Mouse (Mus musculus) forebrain, embryonic 12.5 days (tissue): ENCODE measurements around the gene Serping1. TPM values are rescaled to one million over a fixed set of nuclear protein-coding genes. Genes with fewer than 3 reads are reported as not detected.
"Not testable (repeated sequence)": the region's sequence is repeated elsewhere in the genome, so short reads cannot be mapped to it uniquely, and the experiment has no call there.

Source experiments
- ATAC-seq: fragments of 200-750 bp; cut with Nextera tagmentation; 2 replicates; pipeline ENCODE4 v1.8.0; 2017; ENCODE audit warnings: moderate TSS enrichment; ENCODE audit not compliant: low FRiP score
- H3K27ac ChIP-seq: fragments of 300-500 bp; sonication (generic); 2 replicates; pipeline ENCODE4 v1.5.1; 2016; ENCODE audit warnings: mild to moderate bottlenecking
- H3K27me3 ChIP-seq: fragments of 300-500 bp; sonication (generic); 2 replicates; pipeline ENCODE4 v1.6.1; 2016; ENCODE audit warnings: mild to moderate bottlenecking
- H3K36me3 ChIP-seq: fragments of 300-500 bp; sonication (generic); replicated peaks from 2 replicates; pipeline ENCODE4 v1.6.1; 2016; ENCODE audit warnings: mild to moderate bottlenecking
- H3K4me1 ChIP-seq: fragments of 300-500 bp; sonication (generic); 2 replicates; pipeline ENCODE4 v1.6.1; 2016
- H3K4me2 ChIP-seq: fragments of 300-500 bp; sonication (generic); 2 replicates; pipeline ENCODE4 v1.6.1; 2016; ENCODE audit warnings: mild to moderate bottlenecking, moderate library complexity
- H3K4me3 ChIP-seq: fragments of 300-500 bp; sonication (generic); replicated peaks from 2 replicates; pipeline ENCODE4 v1.5.1; 2016; ENCODE audit warnings: mild to moderate bottlenecking
- H3K9ac ChIP-seq: fragments of 300-500 bp; sonication (generic); 2 replicates; pipeline ENCODE4 v1.6.1; 2016; ENCODE audit warnings: mild to moderate bottlenecking
- H3K9me3 ChIP-seq: fragments of 300-500 bp; sonication (generic); 2 replicates; pipeline ENCODE4 v1.6.1; 2016
- WGBS: fragments of 180-500 bp; shearing (Covaris S2); methylation state at CpG from one replicate; pipeline ENCODE4 v1.1.7; 2016; 5-methylcytosine and 5-hydroxymethylcytosine counted together
- polyA plus RNA-seq: library from polyadenylated mRNA; unstranded; fragments of >200 nt; fragmentation: Nextera tagmentation; extraction: Ambion mirVana; gene quantifications from 2 replicates; pipeline ENCODE4 v1.2.1, GENCODE M21; 2016

Gene Serping1
- polyA plus RNA-seq, 1 experiment from 2014 or later: 30.3 TPM

- Histone ChIP-seq H3K9ac (peak overlapping the region; percentile 70), H3K9me3 (no peaks in the 10 kb centered on the region)
These were observed 39.8 kb downstream of the Serping1 start for GRCm38 (mm10) chr2:84735346-84735920.

DNA sequence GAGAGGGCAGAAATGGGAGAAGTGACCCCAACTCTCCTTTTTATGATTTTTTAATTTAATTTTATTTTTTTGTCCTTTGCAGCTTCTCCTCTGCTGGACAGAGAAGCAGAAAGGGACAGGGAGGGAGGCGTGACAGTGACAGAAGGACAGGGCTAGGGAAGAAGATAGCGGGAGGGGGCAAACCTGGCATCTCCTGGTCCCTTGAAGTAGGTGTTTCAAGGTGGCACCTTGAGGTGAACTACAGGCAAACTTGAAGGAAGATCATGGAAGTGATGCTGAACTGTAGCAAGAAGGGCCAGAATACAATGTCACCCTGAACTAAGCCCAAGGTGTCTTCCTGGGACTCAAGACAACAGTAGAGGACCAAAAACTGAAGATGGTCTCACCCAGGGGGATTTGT lies 40.3 kb downstream of the Serping1 start:
- Histone ChIP-seq H3K4me1 (peaks cover 64% of the 10 kb centered on the region), H3K36me3 (0 out of 2 replicates have a peak, but pooled peaks cover 2% of the 10 kb centered on the region), H3K9me3 (no peaks in the 10 kb centered on the region), H3K4me3 (peak overlapping the region; percentile 52), H3K27ac (peak overlapping the region; percentile 81), H3K27me3 (no peaks in the 10 kb centered on the region), H3K4me2 (peak overlapping the region; percentile 59), H3K9ac (peak overlapping the region; percentile 70)
- ATAC-seq: no peak
- WGBS: 3% methylated on average over 2 of the region's 2 CpGs

More at GRCm38 (mm10) chr2:84735346-84735920, 39.8 kb downstream of the Serping1 start:
- no peak for ATAC-seq
- H3K4me2 ChIP-seq: peak overlapping the region; percentile 59
- no peaks in the 10 kb centered on the region for H3K27me3 ChIP-seq
- H3K36me3 ChIP-seq: 0 out of 2 replicates have a peak, but pooled peaks cover 4% of the 10 kb centered on the region
- H3K4me1 ChIP-seq: peaks cover 69% of the 10 kb centered on the region
- WGBS: 17% methylated on average over 7 of the region's 7 CpGs
- peak overlapping the region; percentile 52 for H3K4me3 ChIP-seq
- H3K27ac ChIP-seq: peak overlapping the region; percentile 81

- peak; percentile 59 for ATAC-seq
- H3K9me3 ChIP-seq: no peaks in the 10 kb centered on the region
- peak overlapping the region; percentile 81 for H3K27ac ChIP-seq
- H3K27me3 ChIP-seq: no peaks in the 10 kb centered on the region
- H3K4me3 ChIP-seq: peak overlapping the region; percentile 52
- 0% methylated on average over 11 of the region's 11 CpGs for WGBS
- H3K9ac ChIP-seq: peak overlapping the region; percentile 70
- H3K36me3 ChIP-seq: no peaks in the 10 kb centered on the region
- peak overlapping the region; percentile 59 for H3K4me2 ChIP-seq
- peaks cover 59% of the 10 kb centered on the region for H3K4me1 ChIP-seq
These were observed 40.8 kb downstream of the Serping1 start for GRCm38 (mm10) chr2:84734351-84734864.

DNA sequence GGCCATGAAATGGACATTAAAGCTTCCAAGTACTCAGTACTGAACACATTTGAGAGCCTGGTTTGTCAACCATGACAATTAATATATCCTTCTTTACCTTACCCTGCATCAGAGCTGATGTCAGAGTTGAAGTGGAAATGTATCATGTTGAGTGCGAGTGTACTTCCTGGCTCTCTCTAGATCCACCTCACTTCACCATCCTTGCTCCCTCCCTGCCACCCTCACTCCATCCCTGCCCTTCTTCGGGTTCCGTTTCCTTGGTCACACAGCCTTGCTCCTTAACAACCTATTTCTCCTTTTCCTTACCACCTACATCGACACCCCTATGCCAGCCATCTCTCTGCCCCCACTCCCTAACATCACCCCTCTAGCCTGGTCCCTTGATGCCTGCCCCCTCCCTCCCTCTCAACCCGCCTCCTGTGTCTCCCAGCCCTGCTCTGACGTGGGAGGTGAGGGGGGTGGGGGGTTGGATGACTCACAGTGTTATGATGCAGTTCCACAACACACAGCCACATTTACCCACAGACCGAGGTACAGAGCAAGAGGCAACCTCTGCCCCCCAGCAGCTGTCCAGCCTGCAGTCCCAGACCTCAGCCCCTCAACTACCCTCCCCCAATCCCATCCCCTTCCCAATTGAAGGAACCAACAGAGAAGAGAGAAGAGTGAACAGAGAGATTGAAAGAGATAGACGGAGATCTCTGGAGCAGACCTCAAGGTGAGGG lies 41.5 kb downstream of the Serping1 start, which contains the start of gene Ypel4:
Ypel4 (plus strand) TSS at position 480 of the 722 bp plus-strand sequence.
- ATAC-seq: peak; percentile 63
- Histone ChIP-seq H3K36me3 (no peaks in the 10 kb centered on the region), H3K4me2 (peak within 1 kb of the TSS; percentile 59), H3K4me3 (peak within 1 kb of the TSS; percentile 52), H3K9ac (peak within 1 kb of the TSS; percentile 70), H3K27me3 (no peaks in the 10 kb centered on the region), H3K27ac (peak within 1 kb of the TSS; percentile 81), H3K9me3 (no peaks in the 10 kb centered on the region), H3K4me1 (peaks cover 52% of the 10 kb centered on the region)
- WGBS: under 1% methylated on average over 8 of the region's 8 CpGs

DNA sequence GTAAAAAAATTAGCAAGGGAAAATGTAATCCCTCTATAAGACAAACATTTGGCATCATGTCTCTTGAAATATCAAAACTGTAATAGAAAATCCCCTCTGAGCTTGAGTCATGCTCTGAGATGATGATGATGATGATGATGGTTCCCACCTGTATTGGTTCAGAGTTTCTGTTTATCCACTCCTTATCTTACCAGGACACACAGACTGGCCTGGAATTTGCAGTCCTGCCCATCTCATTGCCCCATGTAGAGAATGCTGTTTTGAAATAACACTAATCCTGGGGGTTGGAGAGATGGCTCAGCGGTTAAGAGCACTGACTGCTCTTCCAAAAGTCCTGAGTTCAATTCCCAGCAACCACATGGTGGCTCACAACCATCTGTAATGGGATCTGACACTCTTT lies 42.9 kb downstream of the Serping1 start:
- H3K9me3 ChIP-seq: no peaks in the 10 kb centered on the region
- H3K36me3 ChIP-seq: no peaks in the 10 kb centered on the region
- no peak overlapping the region for H3K9ac ChIP-seq
- H3K27ac ChIP-seq: no peak overlapping the region
- peaks cover 43% of the 10 kb centered on the region for H3K4me1 ChIP-seq
- no peaks in the 10 kb centered on the region for H3K27me3 ChIP-seq
- 92% methylated on average over 1 of the region's 1 CpGs for WGBS
- H3K4me2 ChIP-seq: no peak overlapping the region
- H3K4me3 ChIP-seq: no peak overlapping the region
- no peak for ATAC-seq

- Histone ChIP-seq H3K9ac (no peak overlapping the region), H3K27me3 (no peaks in the 10 kb centered on the region), H3K4me1 (peaks cover 36% of the 10 kb centered on the region), H3K4me2 (no peak overlapping the region), H3K9me3 (no peaks in the 10 kb centered on the region), H3K27ac (no peak overlapping the region), H3K36me3 (no peaks in the 10 kb centered on the region), H3K4me3 (no peak overlapping the region)
- ATAC-seq: no peak
- 88% methylated on average over 3 of the region's 3 CpGs for WGBS
These were observed 44.0 kb downstream of the Serping1 start for GRCm38 (mm10) chr2:84731206-84731605.

GRCm38 (mm10) chr2:84728191-84728590 lies 47.1 kb downstream of the Serping1 start:
- H3K9ac ChIP-seq, H3K9me3 ChIP-seq, H3K27ac ChIP-seq, H3K27me3 ChIP-seq, H3K4me3 ChIP-seq, ATAC-seq: not testable (repeated sequence)
- Histone ChIP-seq H3K4me1 (peaks cover 23% of the 10 kb centered on the region), H3K36me3 (peaks cover 22% of the 10 kb centered on the region), H3K4me2 (peak overlapping the region; percentile 68; the same call in 1 of the 2 replicates)
- 81% methylated on average over 5 of the region's 5 CpGs for WGBS

GRCm38 (mm10) chr2:84727172-84727858 lies 47.9 kb downstream of the Serping1 start, which contains the start of gene Clp1:
Clp1 (minus strand) TSS chr2:84727350.
- Histone ChIP-seq H3K4me3 (peak within 1 kb of the TSS; percentile 56), H3K9me3 (no peaks in the 10 kb centered on the region), H3K27me3 (no peaks in the 10 kb centered on the region), H3K27ac (peak within 1 kb of the TSS; percentile 89), H3K36me3 (peaks cover 25% of the 10 kb centered on the region), H3K9ac (peak within 1 kb of the TSS; percentile 61), H3K4me2 (peak within 1 kb of the TSS; percentile 68), H3K4me1 (peaks cover 22% of the 10 kb centered on the region)
- WGBS: under 1% methylated on average over 39 of the region's 39 CpGs
- ATAC-seq: peak; percentile 97

DNA sequence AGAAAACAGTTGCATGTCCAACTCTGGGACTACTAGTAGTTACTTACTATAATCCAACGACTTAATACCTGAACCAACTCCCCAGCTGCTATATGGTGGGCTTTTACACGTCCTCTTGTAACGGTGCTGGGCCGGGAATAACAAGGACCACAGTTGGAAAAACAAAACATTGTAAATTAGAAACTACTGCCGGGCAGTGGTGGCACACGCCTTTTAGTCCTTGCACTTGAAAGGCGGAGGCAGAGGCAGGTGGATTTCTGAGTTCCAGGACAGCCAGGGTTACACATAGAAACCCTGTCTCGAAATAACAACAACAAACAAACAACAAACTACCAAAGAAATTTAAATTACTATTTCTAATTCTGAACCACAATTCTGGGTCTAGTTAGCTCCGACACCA lies 48.5 kb downstream of the Serping1 start:
- 7% methylated on average over 9 of the region's 9 CpGs for WGBS
- Histone ChIP-seq H3K4me3 (peak overlapping the region; percentile 56), H3K27ac (no peak overlapping the region), H3K27me3 (no peaks in the 10 kb centered on the region), H3K36me3 (peaks cover 27% of the 10 kb centered on the region), H3K4me2 (peak overlapping the region; percentile 68), H3K4me1 (peaks cover 22% of the 10 kb centered on the region), H3K9me3 (no peaks in the 10 kb centered on the region), H3K9ac (peak overlapping the region; percentile 61)
- 0 out of 2 replicates have a peak, but pooled peaks have one; percentile 1 for ATAC-seq

DNA sequence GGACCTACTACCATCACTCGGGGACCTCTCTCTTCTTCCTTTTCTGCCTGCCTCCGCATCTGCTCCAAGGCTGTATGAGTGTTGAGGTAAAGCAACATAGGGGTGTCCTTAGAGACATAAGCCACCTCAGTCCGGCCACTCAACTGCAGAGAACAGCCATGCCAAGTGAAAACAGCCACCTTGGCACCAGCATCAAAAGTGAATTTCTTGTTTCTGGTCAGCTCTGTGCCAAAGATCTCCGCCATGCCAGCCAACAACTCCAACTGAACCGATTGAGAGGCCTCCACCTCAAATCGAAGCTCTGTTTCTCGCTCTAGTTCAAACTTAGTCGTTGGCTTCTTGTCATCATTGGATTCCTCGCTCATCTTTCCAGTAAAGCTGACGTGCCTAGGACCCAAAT lies 49.5 kb downstream of the Serping1 start:
- ATAC-seq: no peak
- WGBS: 93% methylated on average over 10 of the region's 10 CpGs
- H3K36me3 ChIP-seq: peaks cover 34% of the 10 kb centered on the region
- H3K9me3 ChIP-seq: no peaks in the 10 kb centered on the region
- peaks cover 22% of the 10 kb centered on the region for H3K4me1 ChIP-seq
- H3K4me3 ChIP-seq: peak overlapping the region; percentile 56
- peak overlapping the region; percentile 68; the same call in 1 of the 2 replicates for H3K4me2 ChIP-seq
- no peak overlapping the region for H3K9ac ChIP-seq
- H3K27ac ChIP-seq: no peak overlapping the region
- no peaks in the 10 kb centered on the region for H3K27me3 ChIP-seq

- no peak overlapping the region for H3K27ac ChIP-seq
- H3K4me1 ChIP-seq: peaks cover 22% of the 10 kb centered on the region
- ATAC-seq: no peak
- no peaks in the 10 kb centered on the region for H3K27me3 ChIP-seq
- no peak overlapping the region for H3K4me3 ChIP-seq
- no peak overlapping the region for H3K9ac ChIP-seq
- H3K9me3 ChIP-seq: no peaks in the 10 kb centered on the region
- H3K36me3 ChIP-seq: peaks cover 34% of the 10 kb centered on the region
- no peak overlapping the region for H3K4me2 ChIP-seq
- WGBS: 95% methylated on average over 14 of the region's 14 CpGs
These were observed 51.4 kb downstream of the Serping1 start for GRCm38 (mm10) chr2:84723856-84724255.

GRCm38 (mm10) chr2:84721182-84721581 lies 54.1 kb downstream of the Serping1 start:
- Histone ChIP-seq H3K36me3 (peaks cover 34% of the 10 kb centered on the region), H3K9ac (no peak overlapping the region), H3K4me2 (no peak overlapping the region), H3K9me3 (no peaks in the 10 kb centered on the region), H3K27me3 (no peaks in the 10 kb centered on the region), H3K27ac (no peak overlapping the region), H3K4me1 (peaks cover 15% of the 10 kb centered on the region), H3K4me3 (no peak overlapping the region)
- ATAC-seq: no peak
- 90% methylated on average over 3 of the region's 3 CpGs for WGBS
